Mouse (Mus musculus): ENCODE measurements around the gene Lpar5. TPM values are rescaled to one million over a fixed set of nuclear protein-coding genes. Genes with fewer than 3 reads are reported as not detected.
A peak's percentile ranks its signal among the peaks of the same experiment; 100 is the strongest.
"Not testable (repeated sequence)": the region's sequence is repeated elsewhere in the genome, so short reads cannot be mapped to it uniquely, and the experiment has no call there.

Lpar5 gene
- total RNA-seq (2017): 3.1 to 8.7 TPM (median 3.6 TPM) in 3 replicates

DNA sequence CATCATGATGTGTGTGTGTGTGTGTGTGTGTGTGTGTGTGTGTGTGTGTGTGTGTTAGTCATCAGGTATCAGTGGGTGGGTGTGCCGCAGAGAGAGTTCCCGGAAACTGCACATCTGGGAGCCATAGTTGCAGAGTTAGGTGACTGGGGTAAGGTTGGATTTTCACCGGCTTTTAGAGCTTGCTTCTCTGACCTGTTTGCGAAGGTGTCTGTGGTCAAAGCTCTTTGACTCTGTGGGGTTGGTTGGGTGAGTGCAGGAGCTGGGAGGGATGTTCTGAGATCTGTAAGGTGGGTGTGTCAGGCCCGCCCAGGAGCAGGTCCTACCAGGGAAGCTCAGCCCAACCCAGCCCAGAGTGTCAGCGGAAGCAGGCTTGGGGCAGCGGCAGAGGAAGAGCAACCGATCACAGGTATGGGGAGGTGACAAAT is at the start of gene Lpar5:
Gene Lpar5, plus strand, starts transcription at position 350 of the 425 bp plus-strand sequence.
- ATAC-seq (replicated peaks; ENCODE audit: insufficient number of reproducible peaks, low FRiP score, low TSS enrichment, poor library complexity, severe bottlenecking): no peak

DNA sequence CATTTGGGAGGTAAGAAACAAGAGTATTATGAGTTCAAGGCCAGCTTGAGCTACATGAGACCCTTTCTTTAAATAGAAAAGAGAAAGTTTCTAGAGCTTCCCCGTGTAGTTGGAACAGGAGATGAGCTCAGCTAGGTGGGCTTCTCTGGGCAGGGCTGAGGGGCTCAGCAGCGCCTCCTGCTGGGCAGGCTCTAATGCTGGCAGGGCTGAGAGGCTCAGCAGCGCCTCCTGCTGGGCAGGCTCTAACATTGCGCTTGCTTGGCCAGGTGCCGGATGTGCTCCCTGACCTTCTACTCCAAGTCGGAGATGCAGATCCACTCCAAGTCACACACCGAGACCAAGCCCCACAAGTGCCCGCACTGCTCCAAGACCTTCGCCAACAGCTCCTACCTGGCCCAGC is 37.2 kb upstream of the Lpar5 start:
- ATAC-seq (replicated peaks; ENCODE audit: insufficient number of reproducible peaks, low FRiP score, low TSS enrichment, poor library complexity, severe bottlenecking): peak; percentile 86

DNA sequence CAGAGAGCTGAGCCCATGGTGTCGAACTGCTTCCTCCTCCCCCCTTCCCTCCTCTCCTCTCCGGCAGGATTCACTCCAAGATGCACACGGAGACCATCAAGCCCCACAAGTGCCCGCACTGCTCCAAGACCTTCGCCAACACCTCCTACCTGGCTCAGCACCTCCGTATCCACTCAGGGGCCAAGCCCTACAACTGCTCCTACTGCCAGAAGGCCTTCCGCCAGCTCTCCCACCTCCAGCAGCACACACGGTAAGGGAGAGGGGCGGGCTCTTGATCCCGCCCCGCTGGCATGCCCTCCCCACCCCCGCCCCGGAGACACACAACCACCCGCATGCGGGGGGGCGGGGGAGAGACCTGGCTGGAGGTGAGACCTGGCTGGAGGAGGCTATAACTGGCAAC is 36.1 kb upstream of the Lpar5 start:
- no peak for ATAC-seq (replicated peaks; ENCODE audit: insufficient number of reproducible peaks, low FRiP score, low TSS enrichment, poor library complexity, severe bottlenecking)

DNA sequence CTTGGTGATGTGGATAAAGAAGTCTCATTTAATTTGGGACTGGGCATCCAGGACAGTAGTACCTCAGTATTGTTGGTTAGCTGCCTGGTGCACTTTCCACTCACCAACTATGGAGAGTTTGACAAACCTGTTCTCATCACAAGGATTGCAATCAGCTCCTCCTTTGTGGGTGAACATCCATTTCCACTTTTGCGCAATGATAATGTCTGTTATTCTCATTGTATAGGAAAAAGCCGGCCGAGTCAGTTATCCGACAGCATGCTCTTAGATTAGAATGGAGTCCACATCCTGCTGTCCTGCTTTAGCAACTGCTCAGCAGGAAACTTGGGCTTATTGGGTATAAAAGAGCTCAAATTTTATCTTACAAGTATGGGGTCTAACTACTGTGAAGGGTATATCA is 29.1 kb upstream of the Lpar5 start:
- ATAC-seq (replicated peaks; ENCODE audit: insufficient number of reproducible peaks, low FRiP score, low TSS enrichment, poor library complexity, severe bottlenecking): no peak

DNA sequence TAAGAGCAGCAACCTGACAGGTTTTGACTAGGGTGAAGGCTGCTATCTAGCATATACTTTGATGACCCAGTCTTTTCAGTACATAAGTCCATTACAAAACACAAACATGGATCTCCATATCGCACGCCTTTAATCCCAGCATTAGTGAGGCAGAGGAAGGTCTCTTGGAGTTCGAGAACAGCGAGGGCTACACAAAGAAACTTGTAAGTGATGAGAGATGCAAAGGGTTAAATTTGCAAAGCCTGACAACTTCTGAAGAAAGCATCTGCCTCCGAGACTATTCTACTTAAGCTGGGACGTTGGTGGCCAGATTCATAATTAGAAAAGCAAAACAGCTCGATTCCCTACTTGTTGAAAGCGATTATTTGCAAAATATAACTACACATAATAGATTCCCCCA is 28.6 kb upstream of the Lpar5 start:
- ATAC-seq (replicated peaks; ENCODE audit: insufficient number of reproducible peaks, low FRiP score, low TSS enrichment, poor library complexity, severe bottlenecking): no peak

DNA sequence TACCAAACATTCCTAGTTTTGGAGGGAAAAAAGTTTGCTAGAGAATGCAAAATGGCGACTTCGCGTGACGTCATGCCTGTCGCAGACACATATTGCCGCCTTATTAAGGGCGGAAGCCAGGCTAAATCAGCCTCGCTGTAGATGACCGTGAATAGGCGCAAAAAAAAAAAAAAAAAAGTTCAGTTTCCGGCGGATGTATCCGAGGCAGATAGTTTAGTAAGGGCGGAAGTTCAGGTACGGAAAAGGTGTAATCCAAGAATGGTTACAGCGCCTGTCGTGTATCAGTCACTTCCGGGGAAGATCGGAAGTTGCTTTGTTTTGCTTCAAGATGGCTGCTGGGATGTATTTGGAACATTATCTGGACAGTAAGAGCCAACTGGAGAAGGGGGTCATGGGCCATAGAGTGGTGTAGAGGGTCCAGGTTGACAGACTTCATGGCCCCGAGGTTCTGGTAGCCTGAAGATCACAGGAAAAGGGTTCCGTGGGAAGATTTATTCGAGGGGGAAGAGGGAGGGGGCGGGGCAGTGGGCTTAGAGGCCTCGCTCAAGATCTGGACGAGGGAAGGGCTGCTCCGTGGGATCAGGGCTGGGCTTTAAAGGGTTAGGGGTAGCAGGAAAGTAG is 28.1 kb upstream of the Lpar5 start, which contains the start of gene Ing4:
Gene Ing4, plus strand, starts transcription at position 228 of the 621 bp plus-strand sequence.
- peak; percentile 85 for ATAC-seq (replicated peaks; ENCODE audit: insufficient number of reproducible peaks, low FRiP score, low TSS enrichment, poor library complexity, severe bottlenecking)

DNA sequence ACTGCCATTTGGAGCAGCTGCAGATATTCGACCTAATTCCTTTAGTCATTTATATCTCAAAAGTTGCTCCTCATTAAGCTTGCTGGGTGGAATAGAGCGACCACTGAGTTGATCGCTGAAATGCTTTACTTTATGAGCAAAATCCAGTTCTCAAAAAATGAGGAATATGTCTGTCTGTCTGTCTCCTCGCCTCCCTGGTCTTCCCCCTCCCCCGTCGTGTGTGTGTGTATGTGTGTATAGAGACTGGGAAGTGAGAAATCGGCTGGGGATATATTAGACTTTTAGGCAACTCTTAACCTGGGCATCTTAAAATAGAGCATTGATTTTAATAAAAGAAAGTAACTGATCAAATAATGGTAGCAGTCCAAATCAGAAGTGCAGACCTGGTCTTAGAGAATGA is 27.5 kb upstream of the Lpar5 start:
- no peak for ATAC-seq (replicated peaks; ENCODE audit: insufficient number of reproducible peaks, low FRiP score, low TSS enrichment, poor library complexity, severe bottlenecking)

DNA sequence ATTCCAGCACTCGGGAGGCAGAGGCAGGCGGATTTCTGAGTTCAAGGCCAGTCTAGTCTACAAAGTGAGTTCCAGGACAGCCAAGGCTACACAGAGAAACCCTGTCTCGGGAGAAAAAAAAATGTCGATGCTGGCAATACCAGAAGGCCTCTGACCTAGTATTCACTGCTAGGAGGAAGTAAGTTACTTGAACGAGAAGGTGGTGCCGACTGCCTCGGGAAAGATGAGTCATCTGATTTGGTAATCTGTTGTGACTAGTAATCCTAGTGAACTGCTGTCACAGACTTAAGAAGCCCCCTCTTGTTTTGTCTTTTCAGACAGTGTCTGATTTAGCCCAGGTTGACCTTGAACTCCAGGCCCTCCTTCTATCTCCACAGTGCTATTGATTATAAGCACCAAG is 26.7 kb upstream of the Lpar5 start:
- ATAC-seq (replicated peaks; ENCODE audit: insufficient number of reproducible peaks, low FRiP score, low TSS enrichment, poor library complexity, severe bottlenecking): peak; percentile 71

DNA sequence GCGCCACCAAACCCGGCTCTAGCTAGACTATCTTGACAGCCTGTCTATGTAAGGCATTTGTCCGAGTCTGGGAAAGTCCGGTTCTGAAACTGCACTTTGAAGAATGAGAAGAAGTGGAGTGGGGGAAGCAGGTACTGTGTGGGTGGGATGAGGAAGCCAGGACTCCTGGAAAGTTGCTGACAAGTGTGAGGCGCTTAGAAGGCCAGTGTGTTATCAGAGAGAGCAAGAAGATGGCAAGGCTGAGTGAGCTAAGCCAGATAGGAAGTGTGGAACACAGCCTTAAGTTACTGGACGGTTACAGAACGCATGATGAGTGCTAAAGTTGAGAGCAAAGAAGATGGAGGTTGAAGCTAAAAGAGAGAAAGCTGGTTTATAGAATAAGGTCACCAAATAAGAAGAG is 25.6 kb upstream of the Lpar5 start:
- no peak for ATAC-seq (replicated peaks; ENCODE audit: insufficient number of reproducible peaks, low FRiP score, low TSS enrichment, poor library complexity, severe bottlenecking)

DNA sequence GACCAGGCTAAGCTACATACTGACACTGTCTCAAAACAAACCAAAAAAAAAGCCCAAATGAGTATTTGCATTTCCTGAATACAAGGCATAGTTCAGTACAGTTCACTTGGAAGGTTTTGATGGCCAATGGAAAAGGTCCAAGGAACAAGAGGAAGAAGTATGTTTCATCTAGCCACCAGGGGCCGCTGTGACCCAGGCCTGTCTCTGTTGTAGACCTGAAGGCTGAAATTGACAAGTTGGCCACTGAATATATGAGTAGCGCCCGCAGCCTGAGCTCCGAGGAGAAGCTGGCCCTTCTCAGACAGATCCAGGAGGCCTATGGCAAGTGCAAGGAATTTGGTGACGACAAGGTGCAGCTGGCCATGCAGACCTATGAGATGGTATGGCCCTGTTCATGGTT is 21.0 kb upstream of the Lpar5 start:
- ATAC-seq (replicated peaks; ENCODE audit: insufficient number of reproducible peaks, low FRiP score, low TSS enrichment, poor library complexity, severe bottlenecking): peak; percentile 59; the same call in 1 of the 2 replicates

DNA sequence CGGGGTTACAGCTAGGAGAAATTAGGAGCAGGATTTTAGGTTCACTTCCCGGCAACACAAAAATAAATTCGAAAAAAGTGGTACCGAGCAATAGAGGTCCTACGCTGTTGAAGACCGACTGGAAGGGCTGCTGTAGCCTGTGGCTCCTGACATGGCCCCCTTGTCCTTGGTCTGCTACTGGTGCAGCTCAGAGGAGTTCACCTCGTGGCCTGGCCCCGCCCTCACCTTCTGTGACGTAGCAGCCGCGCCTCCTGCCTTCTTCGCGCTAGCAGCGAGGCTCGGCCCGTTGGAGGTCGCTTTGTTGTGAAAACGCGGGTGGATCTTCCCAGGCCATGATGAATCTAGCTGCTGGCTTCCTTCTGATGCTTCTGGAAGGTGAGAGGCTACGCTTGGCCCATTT is 18.0 kb upstream of the Lpar5 start, which contains the start of gene Acrbp:
Gene Acrbp, plus strand, starts transcription at position 12 of the 400 bp plus-strand sequence.
- no peak for ATAC-seq (replicated peaks; ENCODE audit: insufficient number of reproducible peaks, low FRiP score, low TSS enrichment, poor library complexity, severe bottlenecking)

DNA sequence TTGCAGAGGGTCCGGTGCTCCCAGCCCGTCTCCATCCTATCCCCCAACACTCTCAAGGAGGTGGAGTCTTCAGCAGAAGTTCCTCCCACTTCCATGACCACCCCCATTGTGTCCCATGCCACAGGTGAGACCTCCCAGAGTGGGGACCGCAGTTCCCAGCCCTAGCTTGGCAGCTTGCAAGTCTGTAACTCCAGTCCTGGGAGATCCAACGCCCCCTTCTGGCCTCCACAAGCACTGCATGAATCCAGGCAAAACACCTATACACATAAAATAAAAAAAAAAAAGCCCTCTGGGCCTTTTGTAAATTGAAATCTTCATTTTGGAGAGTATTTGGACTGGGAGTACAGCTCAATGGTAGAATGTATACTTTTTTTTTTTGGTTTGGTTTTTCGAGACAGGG is 16.5 kb upstream of the Lpar5 start:
- no peak for ATAC-seq (replicated peaks; ENCODE audit: insufficient number of reproducible peaks, low FRiP score, low TSS enrichment, poor library complexity, severe bottlenecking)

DNA sequence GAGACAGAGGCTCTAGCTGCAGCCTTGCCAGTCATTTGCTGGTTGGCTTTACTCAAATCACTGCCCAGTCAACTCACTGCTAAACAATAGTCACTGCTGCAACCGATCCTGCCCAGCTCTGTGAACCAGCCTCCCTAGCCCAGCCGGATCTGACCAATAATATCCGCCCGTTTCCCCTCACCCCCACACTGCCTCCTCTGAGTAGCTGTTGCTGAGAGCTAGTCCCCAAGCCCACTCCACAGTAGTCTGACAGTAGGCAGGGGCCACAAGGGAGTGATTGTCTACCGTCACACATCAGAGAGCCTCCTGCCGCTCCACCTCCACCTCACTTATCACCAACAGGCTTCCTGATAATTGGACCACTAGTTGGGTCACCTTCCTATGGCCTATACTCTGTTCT is 6.2 kb upstream of the Lpar5 start:
- no peak for ATAC-seq (replicated peaks; ENCODE audit: insufficient number of reproducible peaks, low FRiP score, low TSS enrichment, poor library complexity, severe bottlenecking)

DNA sequence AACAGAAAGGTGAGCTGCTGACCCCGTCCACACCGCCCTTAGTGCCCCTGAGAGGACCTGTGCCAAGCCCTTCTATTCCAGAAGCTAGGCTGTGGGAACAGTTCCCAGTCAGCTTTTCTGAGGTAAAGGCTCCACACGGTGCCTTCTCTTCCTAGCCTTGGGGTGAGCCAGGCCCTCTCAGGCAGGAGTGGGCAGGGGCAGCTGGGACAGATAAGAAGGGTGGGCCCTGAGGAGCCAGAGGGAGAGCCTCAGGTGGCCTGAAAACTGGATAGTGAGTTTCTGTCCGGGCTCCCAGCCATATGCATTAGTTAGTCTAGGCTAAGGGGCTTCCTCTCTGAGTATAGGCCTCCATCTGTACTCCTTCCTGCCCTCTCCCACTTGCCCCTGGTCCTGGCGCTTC is 5.2 kb upstream of the Lpar5 start:
- no peak for ATAC-seq (replicated peaks; ENCODE audit: insufficient number of reproducible peaks, low FRiP score, low TSS enrichment, poor library complexity, severe bottlenecking)

DNA sequence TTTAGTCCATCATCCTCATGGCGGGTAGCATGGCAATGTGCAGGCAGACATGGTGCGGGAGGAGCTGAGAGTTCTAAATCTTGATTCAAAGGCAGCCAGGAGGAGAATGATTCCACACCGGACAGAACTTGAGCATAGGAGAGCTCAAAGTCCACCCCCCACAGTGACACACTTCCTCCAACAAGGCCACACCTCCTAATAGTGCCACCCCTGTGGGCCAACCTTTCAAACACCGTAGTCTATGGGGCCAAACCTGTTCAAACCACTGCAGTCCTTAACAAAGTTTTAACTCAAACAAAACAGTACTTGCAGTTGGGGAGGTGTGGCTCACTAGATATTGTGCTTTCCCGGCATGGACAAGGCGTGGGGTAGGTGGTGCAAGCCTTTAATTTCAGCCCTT is 3.8 kb upstream of the Lpar5 start:
- no peak for ATAC-seq (replicated peaks; ENCODE audit: insufficient number of reproducible peaks, low FRiP score, low TSS enrichment, poor library complexity, severe bottlenecking)

DNA sequence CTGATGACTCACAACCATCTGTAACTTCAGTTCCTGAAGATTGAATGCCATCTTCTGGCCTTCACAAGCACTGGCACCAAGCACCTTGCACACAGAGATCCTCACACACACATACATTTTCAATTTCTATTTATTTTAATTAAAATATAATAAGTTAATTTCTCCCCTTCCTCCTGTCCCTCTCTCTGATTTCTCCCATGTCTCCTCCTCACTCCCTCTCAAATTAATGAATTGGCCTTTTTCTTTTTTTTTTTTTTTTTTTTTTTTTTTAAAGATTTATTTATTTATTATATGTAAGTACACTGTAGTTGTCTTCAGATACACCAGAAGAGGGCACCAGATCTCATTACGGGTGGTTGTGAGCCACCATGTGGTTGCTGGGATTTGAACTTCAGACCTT is 2.5 kb upstream of the Lpar5 start:
- not testable (repeated sequence) for ATAC-seq (replicated peaks; ENCODE audit: insufficient number of reproducible peaks, low FRiP score, low TSS enrichment, poor library complexity, severe bottlenecking)

DNA sequence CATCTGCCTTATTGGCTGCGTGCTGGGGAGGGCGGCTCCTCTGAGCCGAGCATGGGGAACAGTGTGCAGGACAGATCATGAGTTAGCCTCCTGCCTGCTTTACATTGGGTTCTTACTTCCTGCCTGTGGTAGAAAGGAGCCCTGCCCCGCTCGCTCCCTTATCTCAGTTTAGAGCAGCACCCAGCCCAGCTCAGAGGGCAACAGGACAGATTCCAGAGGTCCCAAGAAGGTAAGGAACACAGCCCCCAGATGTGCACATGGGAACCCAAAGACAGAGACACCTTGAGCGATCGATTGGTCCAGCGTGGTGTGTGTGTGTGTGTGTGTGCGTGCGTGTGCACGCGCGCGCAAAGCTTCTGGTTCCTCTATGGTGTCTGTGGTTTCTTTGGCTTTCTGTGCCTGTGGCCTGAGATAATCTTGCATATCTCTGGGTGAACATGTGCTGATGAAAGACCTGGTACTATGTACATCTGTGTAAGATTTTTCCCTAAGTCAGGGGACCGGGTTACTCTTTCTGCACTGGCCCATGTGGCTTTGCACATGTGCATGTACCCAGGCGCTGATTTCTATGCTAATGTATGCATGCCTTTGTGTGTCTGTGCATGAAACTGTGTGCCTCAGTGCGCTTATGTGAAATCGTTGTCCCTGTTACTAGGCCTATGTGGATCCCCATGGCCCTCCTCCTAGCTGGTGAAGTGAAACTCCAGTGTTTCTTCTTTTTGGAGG is 3.6 kb downstream of the Lpar5 start:
- ATAC-seq (replicated peaks; ENCODE audit: insufficient number of reproducible peaks, low FRiP score, low TSS enrichment, poor library complexity, severe bottlenecking): peak; percentile 72

DNA sequence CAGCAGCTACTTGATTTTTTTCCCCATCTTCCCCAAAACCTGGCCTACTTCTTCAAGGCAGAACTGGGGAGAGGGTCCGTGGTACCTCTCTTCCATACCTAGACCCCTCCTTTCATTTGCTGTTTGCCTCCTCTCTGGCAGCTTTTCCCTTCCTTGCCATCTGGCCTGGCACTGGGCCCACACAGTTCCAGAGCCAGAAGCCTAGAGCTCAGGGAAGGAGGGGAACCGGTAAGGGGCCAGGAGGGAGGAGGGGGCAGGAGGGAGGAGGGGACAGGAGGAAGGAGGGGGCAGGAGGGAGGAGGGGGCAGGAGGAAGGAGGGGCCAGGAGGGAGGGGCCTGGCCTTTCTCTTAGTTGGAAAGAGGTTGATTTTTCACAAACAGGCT is 4.2 kb downstream of the Lpar5 start:
- no peak for ATAC-seq (replicated peaks; ENCODE audit: insufficient number of reproducible peaks, low FRiP score, low TSS enrichment, poor library complexity, severe bottlenecking)

DNA sequence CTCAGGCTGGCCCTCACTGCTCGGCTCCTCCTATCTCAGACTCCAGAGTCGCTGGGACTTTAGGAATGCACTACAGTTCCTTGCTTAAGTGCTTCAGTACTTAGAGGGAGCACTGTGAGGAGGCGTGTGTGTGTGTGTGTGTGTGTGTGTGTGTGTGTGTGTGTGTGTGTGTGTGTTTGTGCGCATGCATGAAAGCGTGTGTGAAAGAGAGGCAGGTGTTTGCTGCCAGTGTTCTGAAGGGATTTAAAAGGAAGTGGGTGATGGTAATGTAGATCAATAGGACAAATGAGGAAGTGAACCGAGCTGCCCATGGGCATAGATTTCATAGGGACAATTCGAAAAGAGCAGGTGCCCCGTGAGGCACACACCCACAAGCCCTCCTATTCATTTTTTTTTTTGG is 6.1 kb downstream of the Lpar5 start:
- 0 out of 2 replicates have a peak, but pooled peaks have one; percentile 14 for ATAC-seq (replicated peaks; ENCODE audit: insufficient number of reproducible peaks, low FRiP score, low TSS enrichment, poor library complexity, severe bottlenecking)

DNA sequence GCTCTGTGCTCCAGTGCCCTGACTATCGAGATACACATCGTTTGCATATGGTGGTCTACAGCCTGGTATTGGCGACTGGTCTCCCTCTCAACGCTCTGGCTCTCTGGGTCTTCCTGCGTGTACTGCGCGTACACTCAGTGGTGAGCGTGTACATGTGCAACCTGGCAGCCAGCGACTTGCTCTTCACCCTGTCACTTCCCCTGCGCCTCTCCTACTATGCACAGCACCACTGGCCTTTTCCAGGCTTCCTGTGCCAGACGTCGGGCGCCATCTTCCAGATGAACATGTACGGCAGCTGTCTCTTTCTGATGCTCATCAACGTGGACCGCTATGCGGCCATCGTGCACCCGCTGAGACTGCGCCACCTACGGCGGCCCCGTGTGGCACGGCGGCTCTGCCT is 13.7 kb downstream of the Lpar5 start:
- no peak for ATAC-seq (replicated peaks; ENCODE audit: insufficient number of reproducible peaks, low FRiP score, low TSS enrichment, poor library complexity, severe bottlenecking)

Measured in monocyte, adult 5-6 weeks (primary cell).